Comparison of ENCODE assay signal across 11 mouse cellular contexts in the genomic region with DNA sequence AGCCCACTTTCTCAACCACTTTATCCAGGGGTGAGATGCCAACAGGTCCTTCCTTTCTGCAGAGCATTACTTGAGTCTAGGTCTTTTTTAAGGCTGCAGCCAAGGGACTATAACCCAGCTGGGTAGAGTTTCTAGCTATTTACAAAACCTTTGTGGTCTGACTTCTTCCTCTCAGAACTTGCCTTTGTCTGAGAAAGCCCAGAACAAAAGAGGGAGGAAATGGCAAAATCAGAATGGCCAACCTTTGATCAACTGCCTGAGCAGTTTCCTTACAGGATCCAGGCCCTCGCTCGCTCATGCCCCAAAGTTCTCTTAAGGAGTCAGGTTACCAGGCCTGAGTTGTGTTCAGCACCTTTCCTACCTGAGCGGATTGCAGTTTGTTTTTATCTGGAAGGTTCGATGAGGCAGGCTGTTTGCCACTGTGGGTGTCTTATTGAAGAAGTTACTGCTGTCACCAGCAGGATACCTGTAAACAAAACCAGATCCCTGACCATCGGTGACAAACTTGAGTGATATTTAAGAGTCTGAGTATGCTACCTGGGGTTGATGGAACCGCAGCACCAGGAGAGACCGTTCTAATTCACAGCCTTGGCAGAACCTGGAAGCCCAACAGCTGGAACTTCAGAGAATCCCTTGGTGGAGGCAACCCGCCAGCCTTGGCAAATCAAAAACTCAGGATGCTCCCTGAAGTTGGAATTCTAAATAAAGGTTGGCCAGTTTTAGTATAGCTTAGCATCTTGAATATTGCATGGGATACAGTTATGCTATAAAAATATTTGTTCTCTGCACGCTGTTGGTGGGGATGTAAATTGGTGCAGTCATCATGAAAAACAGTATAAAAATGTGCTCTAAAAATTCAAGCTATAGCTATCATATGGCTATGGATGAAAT. TPM values are rescaled to one million over a fixed set of nuclear protein-coding genes. Genes with fewer than 3 reads are reported as not detected.
A peak's percentile ranks its signal among the peaks of the same experiment; 100 is the strongest.
DNase-seq lines count a peak whose midpoint lies in the region; ATAC-seq and TF ChIP-seq lines count a peak whose summit lies in the region.
"Had no signal": no experiment of that assay in that cellular context is flagged by ENCODE, and none has a peak within 500 bp of the region (broad histone marks: within the 10 kb centered on the region; RNA-seq: fewer than 3 reads in every experiment).

No protein-coding gene starts in this region.

- no peak for TF ChIP-seq EP300 in lung, postnatal 0 days (IDR thresholded peaks at IDR 0.05)

- no peak for TF ChIP-seq CTCF in lung, postnatal 0 days (IDR thresholded peaks at IDR 0.05)

- no peak overlapping the region for H3K4me2 ChIP-seq in heart, embryonic 13.5 days
- no peak overlapping the region for H3K4me2 ChIP-seq in lung, postnatal 0 days (replicated peaks; ENCODE audit: low read depth, low read length)
- H3K4me2 ChIP-seq: limb, embryonic 13.5 days had no signal

- 64% methylated on average over 9 of the region's 9 CpGs for WGBS in heart, embryonic 13.5 days
- 61% methylated on average over 9 of the region's 9 CpGs for WGBS in lung, postnatal 0 days

- peak overlapping the region; percentile 57 for H3K27ac ChIP-seq in heart, embryonic 13.5 days (replicated peaks)
- peak overlapping the region; percentile 52 for H3K27ac ChIP-seq in lung, postnatal 0 days (ENCODE audit: low read length)
- H3K27ac ChIP-seq: layer of hippocampus, adult 2 months; limb, embryonic 13.5 days had no signal

- no peaks in the 10 kb centered on the region for H3K36me3 ChIP-seq in heart, embryonic 13.5 days
- H3K36me3 ChIP-seq in lung, postnatal 0 days (ENCODE audit: insufficient read depth, low read length), result no peaks in the 10 kb centered on the region
- H3K36me3 ChIP-seq: limb, embryonic 13.5 days had no signal

- peaks cover 11% of the 10 kb centered on the region for H3K9me3 ChIP-seq in heart, embryonic 13.5 days
- H3K9me3 ChIP-seq in lung, postnatal 0 days (ENCODE audit: low read length), result no peaks in the 10 kb centered on the region
- H3K9me3 ChIP-seq: limb, embryonic 13.5 days had no signal

- peaks cover 6% of the 10 kb centered on the region; the same call in 1 of the 2 replicates for H3K4me1 ChIP-seq in heart, embryonic 13.5 days
- H3K4me1 ChIP-seq in lung, postnatal 0 days (ENCODE audit: insufficient read depth, low read depth, low read length), result peaks cover 5% of the 10 kb centered on the region; the same call in 1 of the 2 replicates

- no peaks in the 10 kb centered on the region for H3K27me3 ChIP-seq in heart, embryonic 13.5 days (replicated peaks)
- H3K27me3 ChIP-seq in lung, postnatal 0 days (replicated peaks; ENCODE audit: insufficient read depth, low read length), result no peaks in the 10 kb centered on the region
- H3K27me3 ChIP-seq: limb, embryonic 13.5 days had no signal

- no peak for DNase-seq in heart, adult 9 months (ENCODE audit: low spot score in 2 of 2)
- no peak for DNase-seq in lung, postnatal 0 days (ENCODE audit: low spot score)
- no peak for DNase-seq in lung, adult 18-20 months
- DNase-seq in ES-CJ7 (ENCODE audit: low read depth, low spot score), result peak; percentile 77
- DNase-seq in layer of hippocampus, postnatal 36 days, result no peak
- DNase-seq: gastrocnemius, postnatal 36 days; lung, postnatal 14 days had no signal

- H3K9ac ChIP-seq in heart, embryonic 13.5 days, result no peak overlapping the region
- no peak overlapping the region for H3K9ac ChIP-seq in lung, postnatal 0 days (replicated peaks; ENCODE audit: low read depth)
- H3K9ac ChIP-seq: limb, embryonic 13.5 days had no signal

- no peak overlapping the region for H3K4me3 ChIP-seq in heart, embryonic 13.5 days
- H3K4me3 ChIP-seq in lung, postnatal 0 days (ENCODE audit: low read depth, low read length), result no peak overlapping the region
- H3K4me3 ChIP-seq: layer of hippocampus, adult 2 months; limb, embryonic 13.5 days had no signal

- ATAC-seq in heart, embryonic 13.5 days (ENCODE audit: extremely low read depth, insufficient number of reproducible peaks, low FRiP score, low TSS enrichment), result no peak
- ATAC-seq in lung, postnatal 0 days, result no peak
- peak; percentile 60 for ATAC-seq in inflammation-experienced regulatory T-cells, adult 6 months

RNA-seq across cellular contexts. Expression of a gene that starts 33.4 kb away (rescaled TPM):
- 262 and 266 TPM in 2 replicates for polyA plus RNA-seq in heart, embryonic 13.5 days (2015; fragmentation: Nextera tagmentation; extraction: Ambion mirVana)
- 88.6 and 95.6 TPM in 2 replicates for polyA plus RNA-seq in lung, postnatal 0 days (2015; fragmentation: Nextera tagmentation; extraction: Ambion mirVana)
- 100 to 1,000 TPM; 139 to 219 (median 185) TPM for polyA plus RNA-seq in inflammation-experienced regulatory T-cells, adult 6 months (2017; shearing (Covaris generic))
- total RNA-seq in layer of hippocampus, postnatal 36 days (2021), result 10 to 100 TPM; 53.5 to 59.1 TPM
